Comparison of ENCODE assay signal across 8 mouse cellular contexts in genomic region chr11:113046200-113047051, GRCm38 (mm10).
DNase-seq lines count a peak whose midpoint lies in the region.

No protein-coding gene starts in this region.

- peak; percentile 49 for DNase-seq in adrenal gland, adult 2 months
- no peak for DNase-seq in adrenal gland, adult 18-20 months (ENCODE audit: low spot score in 2 of 2)
- peak; percentile 71 to 79 for DNase-seq in cerebellum, postnatal 10 days
- DNase-seq in frontal cortex, postnatal 14 days (ENCODE audit: low spot score in 2 of 2), result peak; percentile 40 to 44
- DNase-seq in kidney, postnatal 36 days, result peak; percentile 34 to 58
- peak; percentile 57 for DNase-seq in lung, postnatal 14 days
- DNase-seq in right cerebral cortex, postnatal 25 days, result peak; percentile 46
- no peak for DNase-seq in thymus, postnatal 14 days

Comparison
In these comparisons a context has a peak if more than half of its experiments do, and no peak if none do; other contexts are left out.
1. DNase-seq: peak in adrenal gland, adult 2 months (single experiment), cerebellum, postnatal 10 days (2 of 2), frontal cortex, postnatal 14 days (2 of 2), kidney, postnatal 36 days (2 of 2), lung, postnatal 14 days (single experiment) and right cerebral cortex, postnatal 25 days (single experiment); none in adrenal gland, adult 18-20 months (0 of 2) and thymus, postnatal 14 days (single experiment).